ENCODE assay signal across 30 mouse cellular contexts in the genomic region with DNA sequence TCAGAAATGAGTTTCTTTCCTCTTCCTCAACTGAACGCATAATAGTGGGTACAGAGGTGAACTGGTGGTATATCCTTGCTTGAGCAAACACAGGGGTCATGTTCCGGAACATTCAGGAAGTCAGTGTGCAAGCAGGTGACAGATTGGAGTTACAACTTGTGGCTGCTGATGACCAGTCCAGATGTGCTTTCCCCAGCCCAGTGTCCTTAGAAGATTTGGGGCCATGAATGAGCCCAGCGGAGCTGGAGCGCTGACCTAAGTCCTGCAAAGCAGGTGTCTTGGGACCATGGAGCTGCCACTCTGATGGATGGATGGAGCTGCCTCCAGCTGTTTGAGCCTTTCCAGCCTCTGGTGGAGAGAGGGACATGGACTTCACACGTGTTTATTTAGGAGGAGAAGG.
DNase-seq lines count a peak whose midpoint lies in the region; ATAC-seq lines count a peak whose summit lies in the region.
"Had no signal": no experiment of that assay in that cellular context is flagged by ENCODE, and none has a peak within 500 bp of the region (broad histone marks: within the 10 kb centered on the region; RNA-seq: fewer than 3 reads in every experiment).

No protein-coding gene starts in this region.

- 32% methylated on average over 5 of the region's 5 CpGs for WGBS in kidney, embryonic 16.5 days
- WGBS in neural tube, embryonic 15.5 days, result 82% methylated on average over 5 of the region's 5 CpGs
- 68% methylated on average over 5 of the region's 5 CpGs for WGBS in neural tube, embryonic 11.5 days

- H3K27me3 ChIP-seq in kidney, embryonic 16.5 days (ENCODE audit: insufficient read depth, low read length), result no peaks in the 10 kb centered on the region
- H3K27me3 ChIP-seq in neural tube, embryonic 15.5 days (replicated peaks), result no peaks in the 10 kb centered on the region
- no peaks in the 10 kb centered on the region for H3K27me3 ChIP-seq in neural tube, embryonic 11.5 days (ENCODE audit: control insufficient read depth, insufficient read depth, low read length)
- H3K27me3 ChIP-seq: CH12.LX; embryonic facial prominence, embryonic 12.5 days; embryonic facial prominence, embryonic 15.5 days; heart, embryonic 13.5 days; Patski had no signal

- no peaks in the 10 kb centered on the region for H3K36me3 ChIP-seq in kidney, embryonic 16.5 days (ENCODE audit: insufficient read depth, low read length)
- no peaks in the 10 kb centered on the region for H3K36me3 ChIP-seq in neural tube, embryonic 15.5 days
- H3K36me3 ChIP-seq in neural tube, embryonic 11.5 days (ENCODE audit: control insufficient read depth, insufficient read depth, low read length), result no peaks in the 10 kb centered on the region
- H3K36me3 ChIP-seq: embryonic facial prominence, embryonic 12.5 days; embryonic facial prominence, embryonic 15.5 days; G1E; heart, embryonic 10.5 days; heart, embryonic 13.5 days had no signal

- no peak overlapping the region for H3K27ac ChIP-seq in kidney, embryonic 16.5 days (ENCODE audit: low read length)
- H3K27ac ChIP-seq in neural tube, embryonic 15.5 days (replicated peaks), result no peak overlapping the region
- H3K27ac ChIP-seq in neural tube, embryonic 11.5 days (ENCODE audit: low read depth, low read length), result no peak overlapping the region
- H3K27ac ChIP-seq: embryonic facial prominence, embryonic 12.5 days; embryonic facial prominence, embryonic 15.5 days; gastrocnemius, adult 2 months; heart, embryonic 10.5 days; heart, embryonic 13.5 days; hindbrain, embryonic 14.5 days; hindbrain, postnatal 0 days had no signal

- H3K4me3 ChIP-seq in kidney, embryonic 16.5 days (ENCODE audit: low read length), result no peak overlapping the region
- no peak overlapping the region for H3K4me3 ChIP-seq in neural tube, embryonic 15.5 days (replicated peaks)
- no peak overlapping the region for H3K4me3 ChIP-seq in neural tube, embryonic 11.5 days (ENCODE audit: low read depth, low read length)
- H3K4me3 ChIP-seq: embryonic facial prominence, embryonic 12.5 days; embryonic facial prominence, embryonic 15.5 days; gastrocnemius, adult 2 months; heart, embryonic 10.5 days; heart, embryonic 13.5 days had no signal

- no peak overlapping the region for H3K4me2 ChIP-seq in kidney, embryonic 16.5 days (replicated peaks; ENCODE audit: low read depth, low read length)
- no peak overlapping the region for H3K4me2 ChIP-seq in neural tube, embryonic 15.5 days
- no peak overlapping the region for H3K4me2 ChIP-seq in neural tube, embryonic 11.5 days (ENCODE audit: low read depth)
- H3K4me2 ChIP-seq: embryonic facial prominence, embryonic 12.5 days; embryonic facial prominence, embryonic 15.5 days; heart, embryonic 13.5 days; hindbrain, embryonic 14.5 days had no signal

- H3K9me3 ChIP-seq in kidney, embryonic 16.5 days (ENCODE audit: low read length), result no peaks in the 10 kb centered on the region
- H3K9me3 ChIP-seq in neural tube, embryonic 15.5 days (replicated peaks), result no peaks in the 10 kb centered on the region
- H3K9me3 ChIP-seq in neural tube, embryonic 11.5 days (ENCODE audit: control insufficient read depth, low read length), result no peaks in the 10 kb centered on the region
- H3K9me3 ChIP-seq: embryonic facial prominence, embryonic 12.5 days; embryonic facial prominence, embryonic 15.5 days; G1E; heart, embryonic 10.5 days; heart, embryonic 13.5 days had no signal

- no peak overlapping the region for H3K9ac ChIP-seq in kidney, embryonic 16.5 days (replicated peaks; ENCODE audit: low read length)
- H3K9ac ChIP-seq in neural tube, embryonic 15.5 days (replicated peaks), result no peak overlapping the region
- no peak overlapping the region for H3K9ac ChIP-seq in neural tube, embryonic 11.5 days (ENCODE audit: low read length)
- H3K9ac ChIP-seq: embryonic facial prominence, embryonic 12.5 days; embryonic facial prominence, embryonic 15.5 days; forebrain, postnatal 0 days; heart, embryonic 13.5 days; hindbrain, embryonic 14.5 days had no signal

- 0 out of 2 replicates have a peak, but pooled peaks cover 4% of the 10 kb centered on the region for H3K4me1 ChIP-seq in kidney, embryonic 16.5 days (ENCODE audit: insufficient read depth, low read length)
- 0 out of 2 replicates have a peak, but pooled peaks cover 2% of the 10 kb centered on the region for H3K4me1 ChIP-seq in neural tube, embryonic 15.5 days
- no peaks in the 10 kb centered on the region for H3K4me1 ChIP-seq in neural tube, embryonic 11.5 days (ENCODE audit: control insufficient read depth, insufficient read depth, low read length)

- peak; percentile 76 for DNase-seq in heart, adult 11 months
- no peak for DNase-seq in heart, adult 9 months (ENCODE audit: low spot score in 2 of 2)
- no peak for DNase-seq in kidney, postnatal 10 days
- DNase-seq in neural tube, embryonic 10.5 days (ENCODE audit: extremely low spot score, low spot score), result peak; percentile 49
- DNase-seq in neural tube, embryonic 11.5 days (ENCODE audit: low spot score), result peak; percentile 28
- no peak for DNase-seq in thymus, adult 18-20 months
- DNase-seq: adrenal gland, postnatal 10 days; adrenal gland, postnatal 36 days; B cell, adult 2 months; cerebellum, adult 18-20 months; cerebellum, adult 9-10 months; cerebellum, postnatal 14 days; forebrain, postnatal 0 days; gastrocnemius, adult 2 months; gastrocnemius, postnatal 14 days; heart, adult 18-20 months; heart, postnatal 14 days; heart, postnatal 4 days had no signal

- ATAC-seq in kidney, embryonic 16.5 days (ENCODE audit: low FRiP score, low TSS enrichment), result 0 out of 2 replicates have a peak, but pooled peaks have one; percentile 27
- ATAC-seq in neural tube, embryonic 15.5 days (ENCODE audit: low FRiP score), result no peak
- no peak for ATAC-seq in neural tube, embryonic 11.5 days (ENCODE audit: insufficient read depth, low FRiP score, low TSS enrichment)
- ATAC-seq: forebrain, embryonic 14.5 days; forebrain, postnatal 0 days; hindbrain, postnatal 0 days; Patski had no signal

Comparison
In these comparisons a context has a peak if more than half of its experiments do, and no peak if none do; other contexts are left out.
1. DNase-seq: peak in heart, adult 11 months (single experiment), neural tube, embryonic 10.5 days (single experiment) and neural tube, embryonic 11.5 days (single experiment); none in heart, adult 9 months (0 of 2), kidney, postnatal 10 days (single experiment) and thymus, adult 18-20 months (0 of 2).